Mouse (Mus musculus): ENCODE measurements around the gene Smarca2.
"Not testable (repeated sequence)": the region's sequence is repeated elsewhere in the genome, so short reads cannot be mapped to it uniquely, and the experiment has no call there.

DNA sequence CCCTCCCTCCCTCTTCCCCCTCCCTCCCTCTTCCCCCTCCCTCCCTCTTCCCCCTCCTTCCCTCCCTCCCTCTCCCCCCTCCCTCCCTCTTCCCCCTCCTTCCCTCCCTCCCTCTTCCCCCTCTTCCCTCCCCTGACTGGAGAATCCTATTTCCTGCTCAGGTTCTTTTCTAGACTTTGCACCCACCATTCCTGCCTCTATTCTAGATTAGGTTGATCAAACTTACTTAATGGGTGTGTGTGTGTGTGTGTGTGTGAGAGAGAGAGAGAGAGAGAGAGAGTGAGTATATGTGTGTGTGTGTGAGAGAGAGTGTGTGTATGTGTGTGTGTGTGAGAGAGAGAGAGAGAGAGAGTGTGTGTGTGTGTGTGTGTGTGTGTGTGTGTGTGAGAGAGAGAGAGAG lies 66.6 kb downstream of the Smarca2 start:
- TF ChIP-seq CTCF (IDR thresholded peaks at IDR 0.05; ENCODE audit: extremely low read depth, insufficient read depth, insufficient read length, insufficient replicate concordance); POLR2A (IDR thresholded peaks at IDR 0.05; ENCODE audit: low read depth, low read length): not testable (repeated sequence)

Measured in spleen, adult 2 months (tissue).